Mouse (Mus musculus) embryonic facial prominence, embryonic 11.5 days (tissue): ENCODE results near the gene Dock6. TPM values are rescaled to one million over a fixed set of nuclear protein-coding genes. Genes with fewer than 3 reads are reported as not detected.
A peak's percentile ranks its signal among the peaks of the same experiment; 100 is the strongest.
"Not testable (repeated sequence)": the region's sequence is repeated elsewhere in the genome, so short reads cannot be mapped to it uniquely, and the experiment has no call there.

Source experiments
- ATAC-seq: fragments of 200-750 bp; cut with Nextera tagmentation; replicated peaks from 2 replicates; pipeline ENCODE4 v1.8.0; 2017; ENCODE audit warnings: low read depth; ENCODE audit not compliant: insufficient number of reproducible peaks, low FRiP score, low TSS enrichment
- DNase-seq: peaks from one replicate; pipeline ENCODE4 v3.0.0-alpha.2; 2015; ENCODE audit warnings: low spot score
- H3K27ac ChIP-seq: fragments of 300-500 bp; sonication (generic); replicated peaks from 2 replicates; pipeline ENCODE4 v1.5.1; 2014; ENCODE audit warnings: mild to moderate bottlenecking, low read depth, low read length, control low read depth
- H3K27me3 ChIP-seq: fragments of 300-500 bp; sonication (generic); 2 replicates; pipeline ENCODE4 v1.6.1; 2014; ENCODE audit warnings: mild to moderate bottlenecking, low read length, moderate library complexity, mixed read lengths; ENCODE audit not compliant: control insufficient read depth, insufficient read depth
- H3K36me3 ChIP-seq: fragments of 300-500 bp; sonication (generic); replicated peaks from 2 replicates; pipeline ENCODE4 v1.6.1; 2014; ENCODE audit warnings: low read depth, mild to moderate bottlenecking, low read length, moderate library complexity, mixed read lengths; ENCODE audit not compliant: control insufficient read depth, insufficient read depth
- H3K4me1 ChIP-seq: fragments of 300-500 bp; sonication (generic); 2 replicates; pipeline ENCODE4 v1.6.1; 2014; ENCODE audit warnings: low read length, mixed read lengths; ENCODE audit not compliant: control insufficient read depth, insufficient read depth
- H3K4me2 ChIP-seq: fragments of 300-500 bp; sonication (generic); 2 replicates; pipeline ENCODE4 v1.6.1; 2014; ENCODE audit warnings: low read depth, mild to moderate bottlenecking, control low read depth, low read length, moderate library complexity
- H3K4me3 ChIP-seq: fragments of 300-500 bp; sonication (generic); 2 replicates; pipeline ENCODE4 v1.5.1; 2014; ENCODE audit warnings: low read depth, low read length, control low read depth
- H3K9ac ChIP-seq: fragments of 300-500 bp; sonication (generic); replicated peaks from 2 replicates; pipeline ENCODE4 v1.6.1; 2014; ENCODE audit warnings: mild to moderate bottlenecking, control low read depth, low read length
- H3K9me3 ChIP-seq: fragments of 300-500 bp; sonication (generic); replicated peaks from 2 replicates; pipeline ENCODE4 v1.6.1; 2016; ENCODE audit warnings: mild to moderate bottlenecking, low read length, inconsistent platforms, mixed read lengths; ENCODE audit not compliant: control insufficient read depth
- WGBS: fragments of 180-500 bp; shearing (Covaris S2); extraction: QIAGEN DNeasy Blood & Tissue Kit; methylation state at CpG from one replicate; pipeline ENCODE4 v1.1.7; 2014; 5-methylcytosine and 5-hydroxymethylcytosine counted together
- polyA plus RNA-seq: library from polyadenylated mRNA; unstranded; fragments of >200 nt; fragmentation: Nextera tagmentation; extraction: Ambion mirVana; gene quantifications from 2 replicates; pipeline ENCODE4 v1.2.1, GENCODE M21; 2014

The Dock6 gene
- polyA plus RNA-seq, 1 experiment from 2014 or later, result 15.6 TPM

GRCm38 (mm10) chr9:21786906-21787305 lies 65.5 kb downstream of the Dock6 start:
- peak; percentile 78 for DNase-seq
- no peaks in the 10 kb centered on the region for H3K4me1 ChIP-seq
- WGBS, result 4% methylated on average over 6 of the region's 6 CpGs
- ATAC-seq, result no peak; the same call in 1 of the 2 replicates
- H3K27ac ChIP-seq, result no peak overlapping the region; the same call in 1 of the 2 replicates
- no peak overlapping the region for H3K4me2 ChIP-seq
- H3K27me3 ChIP-seq, result no peaks in the 10 kb centered on the region
- no peak overlapping the region for H3K9ac ChIP-seq
- no peaks in the 10 kb centered on the region; the same call in none of the 2 replicates for H3K36me3 ChIP-seq
- H3K4me3 ChIP-seq, result no peak overlapping the region
- H3K9me3 ChIP-seq, result no peaks in the 10 kb centered on the region

- not testable (repeated sequence) for H3K36me3 ChIP-seq, H3K4me3 ChIP-seq, H3K4me2 ChIP-seq, DNase-seq, H3K9ac ChIP-seq, H3K27me3 ChIP-seq, ATAC-seq, H3K27ac ChIP-seq, H3K4me1 ChIP-seq, H3K9me3 ChIP-seq
- WGBS, result 88% methylated on average over 1 of the region's 2 CpGs
Observed at GRCm38 (mm10) chr9:21786309-21786708, 66.1 kb downstream of the Dock6 start.

- no peaks in the 10 kb centered on the region for H3K4me1 ChIP-seq
- no peak for DNase-seq
- no peak overlapping the region for H3K4me2 ChIP-seq
- H3K9ac ChIP-seq, result no peak overlapping the region
- no peak overlapping the region for H3K4me3 ChIP-seq
- H3K27me3 ChIP-seq, result no peaks in the 10 kb centered on the region
- H3K27ac ChIP-seq, result no peak overlapping the region
- no peaks in the 10 kb centered on the region for H3K9me3 ChIP-seq
- peaks cover 2% of the 10 kb centered on the region for H3K36me3 ChIP-seq
- ATAC-seq, result no peak
- WGBS, result 88% methylated on average over 7 of the region's 7 CpGs
Observed at GRCm38 (mm10) chr9:21784517-21785307, 67.7 kb downstream of the Dock6 start.

GRCm38 (mm10) chr9:21781657-21782468 lies 70.6 kb downstream of the Dock6 start:
- no peak overlapping the region for H3K4me2 ChIP-seq

DNA sequence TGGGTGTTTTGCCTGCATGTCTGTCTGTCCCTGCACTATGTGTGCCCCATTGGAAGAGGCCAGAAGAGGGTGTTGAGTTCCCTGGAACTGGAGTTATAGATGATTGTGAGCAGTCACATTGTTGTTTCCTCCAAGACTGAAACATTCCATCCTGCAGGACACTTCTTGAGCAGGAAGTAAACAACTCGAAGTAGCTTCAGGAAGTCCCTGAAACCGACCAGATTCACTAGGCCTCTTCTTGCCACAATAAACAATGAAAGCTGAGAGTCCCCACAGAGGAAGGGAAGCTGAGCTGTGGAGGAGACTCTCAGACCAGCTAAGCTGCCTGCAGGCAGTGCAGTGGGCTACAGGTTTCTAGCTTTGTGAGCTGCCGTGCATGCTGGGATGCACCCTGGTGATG lies 74.7 kb downstream of the Dock6 start:
- H3K4me1 ChIP-seq, result no peaks in the 10 kb centered on the region
- H3K27me3 ChIP-seq, result no peaks in the 10 kb centered on the region
- no peak overlapping the region for H3K27ac ChIP-seq
- H3K36me3 ChIP-seq, result peaks cover 21% of the 10 kb centered on the region
- ATAC-seq (no peak), DNase-seq (no peak)
- no peak overlapping the region for H3K4me3 ChIP-seq
- no peaks in the 10 kb centered on the region for H3K9me3 ChIP-seq
- no peak overlapping the region for H3K9ac ChIP-seq
- H3K4me2 ChIP-seq, result no peak overlapping the region
- 90% methylated on average over 3 of the region's 3 CpGs for WGBS

More at GRCm38 (mm10) chr9:21781657-21782468, 70.6 kb downstream of the Dock6 start:
- H3K4me1 ChIP-seq, result no peaks in the 10 kb centered on the region
- no peak overlapping the region for H3K4me3 ChIP-seq
- H3K27me3 ChIP-seq, result no peaks in the 10 kb centered on the region
- no peak overlapping the region for H3K27ac ChIP-seq
- DNase-seq (no peak), ATAC-seq (no peak; the same call in 1 of the 2 replicates)
- H3K9ac ChIP-seq, result no peak overlapping the region
- WGBS, result 82% methylated on average over 15 of the region's 15 CpGs
- no peaks in the 10 kb centered on the region for H3K9me3 ChIP-seq
- peaks cover 14% of the 10 kb centered on the region for H3K36me3 ChIP-seq

- H3K4me3 ChIP-seq, result no peak overlapping the region
- ATAC-seq, result no peak
- H3K27me3 ChIP-seq, result no peaks in the 10 kb centered on the region
- 96% methylated on average over 16 of the region's 16 CpGs for WGBS
- no peak overlapping the region for H3K27ac ChIP-seq
- no peak for DNase-seq
- H3K4me2 ChIP-seq, result no peak overlapping the region
- peaks cover 18% of the 10 kb centered on the region for H3K36me3 ChIP-seq
- no peaks in the 10 kb centered on the region; the same call in 1 of the 2 replicates for H3K4me1 ChIP-seq
- H3K9ac ChIP-seq, result no peak overlapping the region
- no peaks in the 10 kb centered on the region for H3K9me3 ChIP-seq
Observed at GRCm38 (mm10) chr9:21774353-21774752, 78.1 kb downstream of the Dock6 start.

- not testable (repeated sequence) for H3K4me1 ChIP-seq, H3K9me3 ChIP-seq, H3K9ac ChIP-seq, H3K27me3 ChIP-seq, H3K4me2 ChIP-seq, ATAC-seq, H3K4me3 ChIP-seq, H3K27ac ChIP-seq, DNase-seq
- H3K36me3 ChIP-seq, result peaks cover 12% of the 10 kb centered on the region
- WGBS, result 83% methylated on average over 5 of the region's 5 CpGs
Observed at GRCm38 (mm10) chr9:21773396-21773795, 79.0 kb downstream of the Dock6 start.
